Mouse (Mus musculus): ENCODE measurements around the gene Fbxo2.

The Fbxo2 gene

DNA sequence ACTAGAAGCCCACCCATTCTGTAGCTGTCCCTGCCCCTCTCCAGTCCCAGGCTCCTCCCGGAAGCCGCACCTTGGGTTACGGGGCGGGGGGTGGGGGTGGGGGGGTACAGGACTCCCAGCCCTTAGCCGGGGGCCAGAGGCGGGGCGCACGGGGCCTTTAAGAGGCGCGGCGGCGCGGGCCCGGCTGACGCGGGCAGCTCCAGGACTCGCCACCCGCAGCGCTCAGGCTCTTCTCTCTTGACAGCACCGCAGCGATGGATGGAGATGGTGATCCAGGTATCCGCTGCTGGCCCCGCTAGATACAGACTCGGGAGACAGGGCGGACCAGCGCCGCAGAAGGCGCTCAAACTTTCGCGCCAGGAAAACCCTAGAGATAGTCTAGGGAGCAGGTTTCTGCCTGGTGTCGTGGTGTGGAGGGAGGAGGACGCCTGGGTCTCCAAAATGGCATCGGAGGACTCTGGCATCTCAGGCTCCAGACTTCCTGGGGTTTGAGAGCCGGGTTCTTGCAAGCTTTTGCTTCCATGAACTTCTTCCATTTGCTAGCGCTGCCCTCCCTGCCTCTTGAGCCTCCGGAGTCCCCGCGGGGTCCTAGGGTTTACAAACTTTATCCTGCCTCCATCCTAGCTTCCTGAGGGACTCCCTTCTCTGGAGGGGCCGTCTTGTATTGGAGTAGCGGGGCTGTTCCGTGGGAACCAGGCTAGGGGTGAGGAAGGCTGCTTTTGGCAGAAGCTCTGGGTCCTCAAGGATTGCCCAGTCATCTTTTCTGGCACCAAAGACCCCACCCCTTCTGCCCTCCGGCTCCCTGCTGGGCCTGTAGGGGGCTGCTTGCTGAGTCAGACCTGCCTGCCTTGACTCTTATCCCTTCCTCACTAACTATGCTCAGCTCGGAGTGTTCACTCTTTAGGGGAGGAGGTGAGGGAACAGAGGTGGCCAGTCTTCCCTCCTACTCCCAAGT is at the start of gene Fbxo2, which contains the start of gene Fbxo44:
TSS of gene Fbxo2 (plus strand) at position 186 of the 955 bp plus-strand sequence.
TSS of gene Fbxo44 (minus strand) at position 47 of the 955 bp plus-strand sequence.
- in situ Hi-C loops (cut with MboI; ENCODE audit: low pct_unique_long_range_greater_than_20kb in 1 of 2, low sequenced_read_pairs in 2 of 2, unreplicated experiment in 1 of 2), result loop anchor here in 1 of 2 experiments (10.0 kb wide), 1 partner anchor 46 kb away; no protein-coding TSS in a partner anchor

DNA sequence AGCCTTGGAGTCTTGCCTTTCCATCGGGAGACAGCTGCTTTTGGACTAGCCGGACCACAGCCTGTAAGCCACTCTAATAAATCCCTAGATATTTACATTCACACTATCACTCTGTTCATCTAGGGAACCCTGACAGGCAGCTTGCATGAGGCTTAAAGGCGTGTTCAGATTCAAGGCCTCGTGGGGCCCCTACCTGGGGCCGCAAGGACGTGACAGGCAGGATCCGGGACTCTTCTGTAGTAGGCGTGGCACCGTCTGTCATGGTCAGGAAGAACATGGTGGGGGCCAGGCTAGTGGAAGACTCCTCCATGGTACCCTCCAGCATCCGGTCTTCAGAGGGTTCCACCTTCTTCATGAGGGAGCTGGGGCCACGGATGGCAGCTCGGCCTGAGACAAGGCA is 47.9 kb upstream of the Fbxo2 start:
- in situ Hi-C loops (cut with MboI; ENCODE audit: low pct_unique_long_range_greater_than_20kb in 1 of 2, low sequenced_read_pairs in 2 of 2, unreplicated experiment in 1 of 2), result loop anchor here in 1 of 2 experiments (10.0 kb wide), 1 partner anchor 52 kb away; the partner anchor contains the start of genes Fbxo2 and Fbxo44

DNA sequence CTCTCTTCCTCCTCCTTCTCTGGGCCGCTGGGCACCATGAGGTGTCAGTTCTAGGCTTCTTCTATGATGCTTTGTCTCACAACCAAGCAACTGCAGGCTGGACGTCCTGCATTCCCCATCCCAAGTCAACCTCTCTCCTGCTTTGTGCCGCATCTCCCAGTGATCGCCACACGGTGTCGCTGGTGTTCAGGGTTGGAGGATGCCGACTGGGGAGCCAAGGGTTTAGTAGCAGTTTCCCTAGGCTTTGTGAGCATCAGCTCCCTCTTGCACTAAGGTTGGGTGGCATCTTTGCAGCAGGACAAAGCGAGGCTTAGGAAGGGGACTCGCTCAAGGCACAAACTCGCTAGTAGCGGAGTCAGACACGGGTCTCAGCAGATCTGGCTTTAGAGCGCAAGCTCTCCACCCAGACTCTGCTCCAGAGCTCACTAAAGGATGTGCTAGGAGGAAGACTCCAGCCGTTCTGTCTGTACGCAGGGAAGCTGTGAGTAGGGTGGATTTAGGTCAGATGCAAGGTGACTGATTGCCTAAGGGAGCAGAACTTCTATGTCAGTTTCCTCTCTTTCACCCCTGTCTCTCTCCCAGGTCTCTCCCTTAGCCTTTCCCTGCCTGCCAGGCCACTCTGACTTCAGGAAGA is 45.5 kb upstream of the Fbxo2 start:
- in situ Hi-C loops (cut with MboI; ENCODE audit: low pct_unique_long_range_greater_than_20kb in 1 of 2, low sequenced_read_pairs in 2 of 2, unreplicated experiment in 1 of 2), result loop anchor here (5.0 to 10.0 kb wide), 2 partner anchors 37 to 50 kb away; partner anchors contain the start of genes Fbxo2 (in 1 of the 2), Fbxo44 (in 1 of the 2) and Fbxo6 (in 1 of the 2)

DNA sequence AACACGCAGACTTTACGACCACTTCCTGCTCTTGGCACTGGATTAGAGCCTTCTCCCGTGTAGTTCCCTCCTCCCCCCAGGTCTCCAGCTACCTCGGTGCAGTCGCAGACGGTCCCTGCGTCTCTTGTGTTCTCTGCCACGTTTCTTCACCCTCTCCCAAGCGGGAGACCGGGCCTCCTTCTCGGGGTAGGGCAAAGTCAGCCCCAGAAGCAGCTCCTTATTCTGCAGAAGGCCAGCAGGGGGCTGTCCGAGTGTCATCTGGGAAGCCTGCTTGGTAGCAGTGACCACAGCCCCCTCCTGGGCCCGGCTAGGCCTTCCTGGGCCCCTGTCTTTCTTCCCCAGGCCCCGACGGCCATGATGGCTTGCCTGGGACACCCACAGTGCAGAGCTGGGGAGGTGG is 45.0 kb upstream of the Fbxo2 start:
- in situ Hi-C loops (cut with MboI; ENCODE audit: low pct_unique_long_range_greater_than_20kb in 1 of 2, low sequenced_read_pairs in 2 of 2, unreplicated experiment in 1 of 2), result loop anchor here (5.0 to 10.0 kb wide), 2 partner anchors 37 to 49 kb away; partner anchors contain the start of genes Fbxo2 (in 1 of the 2), Fbxo44 (in 1 of the 2) and Fbxo6 (in 1 of the 2)

DNA sequence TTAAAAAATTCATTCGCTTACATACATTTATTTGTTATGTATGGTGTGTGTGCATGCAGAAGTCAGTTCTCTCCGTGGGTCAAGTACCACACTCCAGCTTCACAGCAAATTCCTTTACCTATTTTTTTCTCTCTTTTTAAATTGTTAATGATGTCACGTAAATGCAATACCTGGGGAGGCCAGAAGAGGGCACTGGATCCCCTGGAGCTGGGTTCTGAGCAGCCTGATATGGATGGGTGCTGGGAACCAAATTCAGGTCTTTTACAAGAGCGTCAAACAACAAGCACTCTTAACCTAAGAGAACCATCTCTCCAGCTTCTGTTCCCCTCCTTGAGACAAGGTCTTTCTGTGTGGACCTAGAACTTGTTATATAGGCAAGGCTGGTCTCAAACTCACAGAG is 43.8 kb upstream of the Fbxo2 start:
- in situ Hi-C loops (cut with MboI; ENCODE audit: low pct_unique_long_range_greater_than_20kb in 1 of 2, low sequenced_read_pairs in 2 of 2, unreplicated experiment in 1 of 2), result loop anchor here (5.0 to 10.0 kb wide), 2 partner anchors 36 to 48 kb away; partner anchors contain the start of genes Fbxo2 (in 1 of the 2), Fbxo44 (in 1 of the 2) and Fbxo6 (in 1 of the 2)

DNA sequence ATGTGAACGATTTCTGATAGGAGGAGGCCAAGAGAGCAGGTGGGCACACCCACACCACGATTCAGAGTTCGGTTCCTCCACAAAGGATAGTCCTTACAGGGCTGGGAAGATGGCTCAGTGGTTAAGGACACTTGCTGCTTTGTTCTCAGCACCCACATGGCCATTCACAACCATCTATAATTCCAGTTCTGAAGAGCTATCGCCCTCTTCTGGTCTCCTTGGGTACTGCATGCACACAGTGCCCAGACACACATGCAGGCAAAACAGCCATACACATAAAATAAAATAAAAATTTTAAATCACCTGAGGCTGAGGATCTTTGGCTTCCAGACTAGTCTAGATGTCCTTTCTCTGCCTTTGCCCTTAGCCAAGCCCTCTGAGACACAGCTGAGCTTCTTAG is 43.0 kb upstream of the Fbxo2 start:
- in situ Hi-C loops (cut with MboI; ENCODE audit: low pct_unique_long_range_greater_than_20kb in 1 of 2, low sequenced_read_pairs in 2 of 2, unreplicated experiment in 1 of 2), result loop anchor here (5.0 to 10.0 kb wide), 2 partner anchors 35 to 47 kb away; partner anchors contain the start of genes Fbxo2 (in 1 of the 2), Fbxo44 (in 1 of the 2) and Fbxo6 (in 1 of the 2)

DNA sequence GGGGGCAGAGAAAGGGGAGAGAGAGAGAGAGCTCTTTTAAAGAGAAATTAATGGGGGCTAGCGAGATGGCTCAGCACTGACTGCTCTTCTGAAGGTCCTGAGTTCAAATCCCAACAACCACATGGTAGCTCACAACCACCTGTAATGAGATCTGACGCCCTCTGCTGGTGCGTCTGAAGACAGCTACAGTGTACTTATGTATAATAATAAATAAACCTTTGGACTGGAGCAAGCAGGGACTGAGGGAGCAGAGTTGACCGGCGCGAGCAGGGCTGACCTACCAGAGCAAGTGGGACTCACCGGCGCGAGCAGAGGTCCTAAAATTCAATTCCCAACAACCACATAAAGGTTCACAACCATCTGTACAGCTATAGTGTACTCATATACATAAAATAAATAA is 40.8 kb upstream of the Fbxo2 start:
- in situ Hi-C loops (cut with MboI; ENCODE audit: low pct_unique_long_range_greater_than_20kb in 1 of 2, low sequenced_read_pairs in 2 of 2, unreplicated experiment in 1 of 2), result loop anchor here (5.0 to 10.0 kb wide), 2 partner anchors 33 to 45 kb away; partner anchors contain the start of genes Fbxo2 (in 1 of the 2), Fbxo44 (in 1 of the 2) and Fbxo6 (in 1 of the 2)

- in situ Hi-C loops (cut with MboI; ENCODE audit: low pct_unique_long_range_greater_than_20kb in 1 of 2, low sequenced_read_pairs in 2 of 2, unreplicated experiment in 1 of 2), result no loop called here
These were observed 39.9 kb upstream of the Fbxo2 start for GRCm38 (mm10) chr4:148120555-148120954.

- in situ Hi-C loops (cut with MboI; ENCODE audit: low pct_unique_long_range_greater_than_20kb in 1 of 2, low sequenced_read_pairs in 2 of 2, unreplicated experiment in 1 of 2), result no loop called here
These were observed 39.1 kb upstream of the Fbxo2 start for GRCm38 (mm10) chr4:148121362-148121761.

DNA sequence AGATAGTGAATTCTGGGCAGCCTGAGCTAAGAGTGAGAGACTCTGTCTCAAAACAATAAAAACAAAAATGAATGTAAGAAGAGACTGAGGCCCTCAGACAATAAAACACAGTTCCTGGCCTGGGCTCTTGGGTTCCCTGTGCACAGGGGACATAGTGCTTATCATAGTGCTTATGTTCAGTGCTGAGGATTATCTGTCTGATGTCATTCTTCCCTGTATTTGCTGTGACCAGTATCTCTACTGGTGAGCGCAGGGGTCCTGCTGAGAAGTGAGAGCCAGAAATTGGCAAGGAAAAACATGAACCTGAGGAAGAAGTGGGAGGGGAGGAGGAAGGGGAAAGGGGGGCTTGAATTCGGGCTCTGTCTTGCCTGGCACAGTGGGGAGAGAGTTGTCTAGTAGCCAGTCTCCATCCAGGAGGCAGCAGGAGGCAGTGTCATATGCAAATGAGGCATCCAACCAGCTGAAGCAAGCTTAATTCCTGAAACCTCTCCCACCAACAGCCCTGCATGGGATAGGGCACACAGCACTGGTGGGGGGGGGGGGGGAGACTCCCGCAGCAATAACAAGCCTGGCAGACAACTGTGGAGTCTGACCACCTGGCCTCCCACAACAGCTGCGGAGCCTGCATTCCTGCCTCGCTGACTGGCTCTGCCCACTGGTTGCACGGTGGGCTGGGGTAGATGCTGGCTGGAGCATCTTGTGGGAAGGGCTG is 38.3 kb upstream of the Fbxo2 start:
- in situ Hi-C loops (cut with MboI; ENCODE audit: low pct_unique_long_range_greater_than_20kb in 1 of 2, low sequenced_read_pairs in 2 of 2, unreplicated experiment in 1 of 2), result no loop called here

GRCm38 (mm10) chr4:148122694-148123066 is 37.7 kb upstream of the Fbxo2 start:
- in situ Hi-C loops (cut with MboI; ENCODE audit: low pct_unique_long_range_greater_than_20kb in 1 of 2, low sequenced_read_pairs in 2 of 2, unreplicated experiment in 1 of 2), result no loop called here

GRCm38 (mm10) chr4:148128241-148128640 is 32.2 kb upstream of the Fbxo2 start:
- in situ Hi-C loops (cut with MboI; ENCODE audit: low pct_unique_long_range_greater_than_20kb in 1 of 2, low sequenced_read_pairs in 2 of 2, unreplicated experiment in 1 of 2), result no loop called here

- in situ Hi-C loops (cut with MboI; ENCODE audit: low pct_unique_long_range_greater_than_20kb in 1 of 2, low sequenced_read_pairs in 2 of 2, unreplicated experiment in 1 of 2), result no loop called here
These were observed 31.7 kb upstream of the Fbxo2 start for GRCm38 (mm10) chr4:148128672-148129071.

DNA sequence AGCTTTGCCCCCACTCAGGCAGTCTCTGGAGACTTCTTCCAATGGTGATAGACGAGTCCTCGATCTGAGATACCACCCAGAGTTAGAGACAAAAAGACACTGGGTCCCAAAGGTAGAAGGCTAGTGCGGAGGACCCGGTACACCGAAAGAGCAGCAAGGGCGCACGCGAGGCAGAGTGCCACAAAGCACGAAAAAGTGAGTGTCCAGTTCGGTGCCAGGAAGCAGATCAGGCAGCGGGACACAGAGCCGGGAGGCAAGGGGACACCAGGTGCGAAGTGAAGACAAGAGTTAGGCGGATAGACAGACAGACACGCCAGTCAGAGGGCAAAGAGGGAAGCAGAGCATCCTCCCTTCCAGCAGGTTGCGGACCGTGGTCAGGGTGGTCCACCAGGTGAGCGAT is 30.3 kb upstream of the Fbxo2 start, which contains the start of gene Mad2l2:
TSS of gene Mad2l2 (plus strand) at position 252 of the 400 bp plus-strand sequence.
- in situ Hi-C loops (cut with MboI; ENCODE audit: low pct_unique_long_range_greater_than_20kb in 1 of 2, low sequenced_read_pairs in 2 of 2, unreplicated experiment in 1 of 2), result no loop called here

GRCm38 (mm10) chr4:148130561-148131413 is 29.6 kb upstream of the Fbxo2 start, which contains the start of gene Draxin:
TSS of gene Draxin (minus strand) at chr4:148130698.
- in situ Hi-C loops (cut with MboI; ENCODE audit: low pct_unique_long_range_greater_than_20kb in 1 of 2, low sequenced_read_pairs in 2 of 2, unreplicated experiment in 1 of 2), result no loop called here

- in situ Hi-C loops (cut with MboI; ENCODE audit: low pct_unique_long_range_greater_than_20kb in 1 of 2, low sequenced_read_pairs in 2 of 2, unreplicated experiment in 1 of 2), result no loop called here
These were observed 28.8 kb upstream of the Fbxo2 start for GRCm38 (mm10) chr4:148131497-148132081.

DNA sequence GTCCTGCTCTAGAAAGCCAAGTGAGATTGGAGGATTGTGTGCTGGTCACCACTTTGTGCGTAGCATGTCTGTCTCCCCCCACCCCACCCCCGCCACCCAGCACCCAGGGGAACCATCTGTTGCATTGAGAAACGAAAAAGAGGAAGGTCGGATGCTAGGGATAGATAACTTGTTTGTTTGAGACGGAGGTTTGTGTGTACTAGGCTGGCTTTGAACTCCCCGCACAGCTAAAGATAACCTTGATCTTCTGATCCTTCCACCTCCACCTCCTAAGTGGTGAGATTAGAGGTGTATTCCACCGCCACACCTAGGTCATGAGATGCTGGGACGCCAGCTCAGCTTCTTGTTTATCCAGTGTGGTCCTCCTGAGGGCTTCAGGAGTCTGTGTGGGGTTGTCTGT is 25.4 kb upstream of the Fbxo2 start:
- in situ Hi-C loops (cut with MboI; ENCODE audit: low pct_unique_long_range_greater_than_20kb in 1 of 2, low sequenced_read_pairs in 2 of 2, unreplicated experiment in 1 of 2), result no loop called here

All from mouse embryonic stem cell (cell line).